Comparison of ENCODE assay signal across 10 mouse cellular contexts in genomic region chr19:46971051-46971689, GRCm38 (mm10). TPM values are rescaled to one million over a fixed set of nuclear protein-coding genes. Genes with fewer than 3 reads are reported as not detected.
DNase-seq lines count a peak whose midpoint lies in the region; ATAC-seq and TF ChIP-seq lines count a peak whose summit lies in the region.
"Had no signal": no experiment of that assay in that cellular context is flagged by ENCODE, and none has a peak within 500 bp of the region (broad histone marks: within the 10 kb centered on the region; RNA-seq: fewer than 3 reads in every experiment).

No protein-coding gene starts in this region.

- H3K4me2 ChIP-seq in neural tube, embryonic 11.5 days (ENCODE audit: low read depth) = no peak overlapping the region
- H3K4me2 ChIP-seq in liver, postnatal 0 days (ENCODE audit: low read depth, low read length) = no peak overlapping the region
- no peak overlapping the region for H3K4me2 ChIP-seq in stomach, postnatal 0 days (replicated peaks; ENCODE audit: low read depth)

- 0 out of 2 replicates have a peak, but pooled peaks have one; percentile 55 for ATAC-seq in neural tube, embryonic 11.5 days (ENCODE audit: insufficient read depth, low FRiP score, low TSS enrichment)
- peak; percentile 70 for ATAC-seq in liver, postnatal 0 days
- ATAC-seq in stomach, postnatal 0 days (ENCODE audit: low FRiP score, low TSS enrichment) = no peak
- ATAC-seq in granulocyte monocyte progenitor cell, adult 5-6 weeks (replicated peaks; ENCODE audit: poor library complexity, severe bottlenecking) = no peak

- H3K4me3 ChIP-seq in neural tube, embryonic 11.5 days (ENCODE audit: low read depth, low read length) = no peak overlapping the region
- H3K4me3 ChIP-seq in liver, postnatal 0 days (ENCODE audit: low read depth, low read length) = no peak overlapping the region
- H3K4me3 ChIP-seq in stomach, postnatal 0 days (ENCODE audit: low read depth, low read length) = no peak overlapping the region

- H3K4me1 ChIP-seq in neural tube, embryonic 11.5 days (ENCODE audit: control insufficient read depth, insufficient read depth, low read length) = peaks cover 9% of the 10 kb centered on the region
- H3K4me1 ChIP-seq in liver, postnatal 0 days (ENCODE audit: insufficient read depth) = peaks cover 38% of the 10 kb centered on the region
- no peaks in the 10 kb centered on the region for H3K4me1 ChIP-seq in stomach, postnatal 0 days (replicated peaks; ENCODE audit: control insufficient read depth, insufficient read depth)

- no peak for TF ChIP-seq EP300 in liver, postnatal 0 days (IDR thresholded peaks at IDR 0.05; ENCODE audit: low read depth)
- TF ChIP-seq EP300 in stomach, postnatal 0 days (optimal IDR thresholded peaks at IDR 0.05) = no peak

- DNase-seq in embryo, embryonic 10 days (ENCODE audit: low spot score) = peak; percentile 40
- DNase-seq in embryo, embryonic 9.5 days (ENCODE audit: extremely low spot score) = no peak
- peak; percentile 38 for DNase-seq in neural tube, embryonic 11.5 days (ENCODE audit: low spot score)
- no peak for DNase-seq in neural tube, embryonic 10.5 days (ENCODE audit: extremely low spot score, low spot score)
- DNase-seq in liver, postnatal 0 days = no peak
- DNase-seq in stomach, postnatal 0 days (ENCODE audit: low spot score) = no peak
- DNase-seq in ovary, postnatal 36 days (ENCODE audit: low spot score) = no peak
- DNase-seq: cerebellum, adult 8-10 months; gastrocnemius, postnatal 14 days had no signal

- peak overlapping the region; percentile 79 for H3K27ac ChIP-seq in neural tube, embryonic 11.5 days (ENCODE audit: low read depth, low read length)
- peak overlapping the region; percentile 87 for H3K27ac ChIP-seq in liver, postnatal 0 days (ENCODE audit: low read depth)
- peak overlapping the region; percentile 73 for H3K27ac ChIP-seq in stomach, postnatal 0 days (replicated peaks)

- no peaks in the 10 kb centered on the region for H3K27me3 ChIP-seq in neural tube, embryonic 11.5 days (ENCODE audit: control insufficient read depth, insufficient read depth, low read length)
- H3K27me3 ChIP-seq in liver, postnatal 0 days (ENCODE audit: insufficient read depth, low read length) = no peaks in the 10 kb centered on the region
- no peaks in the 10 kb centered on the region for H3K27me3 ChIP-seq in stomach, postnatal 0 days (ENCODE audit: control insufficient read depth, insufficient read depth, low read length)

- H3K9me3 ChIP-seq in neural tube, embryonic 11.5 days (ENCODE audit: control insufficient read depth, low read length) = no peaks in the 10 kb centered on the region
- H3K9me3 ChIP-seq in liver, postnatal 0 days (ENCODE audit: low read length) = no peaks in the 10 kb centered on the region
- no peaks in the 10 kb centered on the region for H3K9me3 ChIP-seq in stomach, postnatal 0 days (ENCODE audit: control insufficient read depth, low read length)

- no peak for TF ChIP-seq CTCF in liver, postnatal 0 days (IDR thresholded peaks at IDR 0.05; ENCODE audit: low read depth)
- TF ChIP-seq CTCF in stomach, postnatal 0 days (IDR thresholded peaks at IDR 0.05; ENCODE audit: low read depth) = no peak

- H3K9ac ChIP-seq in neural tube, embryonic 11.5 days (ENCODE audit: low read length) = peak overlapping the region; percentile 35
- H3K9ac ChIP-seq in liver, postnatal 0 days (replicated peaks) = no peak overlapping the region
- no peak overlapping the region for H3K9ac ChIP-seq in stomach, postnatal 0 days (ENCODE audit: low read length)

- H3K36me3 ChIP-seq in neural tube, embryonic 11.5 days (ENCODE audit: control insufficient read depth, insufficient read depth, low read length) = no peaks in the 10 kb centered on the region
- no peaks in the 10 kb centered on the region; the same call in 1 of the 2 replicates for H3K36me3 ChIP-seq in liver, postnatal 0 days (replicated peaks; ENCODE audit: insufficient read depth, low read length)
- H3K36me3 ChIP-seq in stomach, postnatal 0 days (ENCODE audit: control insufficient read depth, insufficient read depth, low read length) = no peaks in the 10 kb centered on the region

- WGBS in neural tube, embryonic 11.5 days = 40% methylated on average over 8 of the region's 8 CpGs
- 70% methylated on average over 8 of the region's 8 CpGs for WGBS in liver, postnatal 0 days (ENCODE audit: insufficient replicate concordance)
- 51% methylated on average over 8 of the region's 8 CpGs for WGBS in stomach, postnatal 0 days

RNA-seq across cellular contexts. Expression of gene Ina, which starts 43.3 kb away (rescaled TPM):
- polyA plus RNA-seq in neural tube, embryonic 11.5 days (2014; fragmentation: Nextera tagmentation; extraction: Ambion mirVana) = 276 and 332 TPM in 2 replicates
- not detected in 2 replicates for polyA plus RNA-seq in liver, postnatal 0 days (2015; fragmentation: Nextera tagmentation; extraction: Ambion mirVana)
- 3.5 and 4.2 TPM in 2 replicates for polyA plus RNA-seq in stomach, postnatal 0 days (2015; fragmentation: Nextera tagmentation; extraction: Ambion mirVana)
- total RNA-seq in granulocyte monocyte progenitor cell, adult 5-6 weeks (2014; fragmentation: Nextera tagmentation) = not detected in 2 replicates
- not detected in 2 replicates for total RNA-seq in granulocyte monocyte progenitor cell, adult 5-6 weeks (2017)
- total RNA-seq: gastrocnemius, postnatal 14 days had no signal

RNA-seq across cellular contexts. Expression of gene Nt5c2, which starts 43.8 kb away (rescaled TPM):
- polyA plus RNA-seq in neural tube, embryonic 11.5 days (2014; fragmentation: Nextera tagmentation; extraction: Ambion mirVana) = 68.3 and 71.7 TPM in 2 replicates
- polyA plus RNA-seq in liver, postnatal 0 days (2015; fragmentation: Nextera tagmentation; extraction: Ambion mirVana) = 30.2 and 36.1 TPM in 2 replicates
- 59.4 and 70.9 TPM in 2 replicates for polyA plus RNA-seq in stomach, postnatal 0 days (2015; fragmentation: Nextera tagmentation; extraction: Ambion mirVana)
- 62.3 and 65.3 TPM in 2 replicates for total RNA-seq in granulocyte monocyte progenitor cell, adult 5-6 weeks (2014; fragmentation: Nextera tagmentation)
- total RNA-seq in granulocyte monocyte progenitor cell, adult 5-6 weeks (2017) = 67.6 and 84.5 TPM in 2 replicates

Comparison
In these comparisons a context has a peak if more than half of its experiments do, and no peak if none do; other contexts are left out.
1. DNase-seq: peak in embryo, embryonic 10 days (single experiment) and neural tube, embryonic 11.5 days (single experiment); none in embryo, embryonic 9.5 days (single experiment), neural tube, embryonic 10.5 days (single experiment), liver, postnatal 0 days (single experiment), stomach, postnatal 0 days (single experiment) and ovary, postnatal 36 days (single experiment).
2. ATAC-seq: peak in neural tube, embryonic 11.5 days (single experiment) and liver, postnatal 0 days (single experiment); none in stomach, postnatal 0 days (single experiment) and granulocyte monocyte progenitor cell, adult 5-6 weeks (single experiment).
3. RNA of gene Ina, which starts 43.3 kb away (polyA plus RNA-seq): 276 to 332 TPM in neural tube, embryonic 11.5 days; 3.5 to 4.2 TPM in stomach, postnatal 0 days and not detected in liver, postnatal 0 days; every median in the first group is over 10 times any median in the second.
4. Peak in every context shown above with its lines, with median percentiles within 50 percentile points of each other: H3K27ac ChIP-seq.